Mouse (Mus musculus): ENCODE results near the gene Dcaf4. TPM values are rescaled to one million over a fixed set of nuclear protein-coding genes. Genes with fewer than 3 reads are reported as not detected.

The Dcaf4 gene
- total RNA-seq, 2 experiments from 2014 or later = 28.5 to 36.1 TPM

DNA sequence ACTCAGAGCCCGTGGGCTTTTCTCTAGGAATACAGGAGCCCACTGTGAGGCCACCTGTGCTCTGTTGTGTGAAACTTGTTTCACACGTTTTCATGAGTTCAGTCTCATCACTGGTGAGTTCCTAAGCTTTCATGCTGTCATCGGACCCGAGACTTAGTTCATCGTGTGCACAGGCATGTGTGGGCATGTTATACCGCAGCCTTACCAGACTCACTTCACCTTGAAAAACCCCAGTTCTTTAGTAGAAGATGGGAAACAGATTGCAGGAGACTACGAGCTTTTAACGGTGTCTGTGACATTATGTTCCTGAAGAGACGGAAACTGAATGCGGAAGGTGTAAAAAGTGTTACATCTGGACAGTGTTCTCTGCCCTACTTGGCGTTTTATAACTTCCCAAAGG is 15.2 kb downstream of the Dcaf4 start:
- no peak for DNase-seq (ENCODE audit: low spot score in 2 of 2)

DNA sequence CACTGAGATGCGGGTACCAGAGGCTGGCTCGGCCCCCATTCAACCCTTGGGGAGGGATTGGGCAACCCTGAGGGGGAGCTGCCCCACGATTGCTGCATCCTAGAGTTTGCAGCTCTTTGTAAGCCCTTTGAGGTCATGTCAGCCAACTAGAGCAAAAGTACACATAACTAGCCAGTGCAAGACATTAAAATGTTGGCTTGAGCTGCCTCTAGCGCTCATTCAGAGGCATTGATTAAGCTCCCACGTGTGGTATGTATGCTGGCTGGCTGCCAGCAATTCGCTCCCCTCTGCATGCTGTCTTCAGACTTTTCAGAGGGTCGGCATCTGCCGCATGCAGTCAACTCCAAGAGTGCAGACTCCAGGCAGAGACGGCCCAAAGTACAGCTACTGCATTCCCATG is 15.8 kb downstream of the Dcaf4 start:
- no peak for DNase-seq (ENCODE audit: low spot score in 2 of 2)

DNA sequence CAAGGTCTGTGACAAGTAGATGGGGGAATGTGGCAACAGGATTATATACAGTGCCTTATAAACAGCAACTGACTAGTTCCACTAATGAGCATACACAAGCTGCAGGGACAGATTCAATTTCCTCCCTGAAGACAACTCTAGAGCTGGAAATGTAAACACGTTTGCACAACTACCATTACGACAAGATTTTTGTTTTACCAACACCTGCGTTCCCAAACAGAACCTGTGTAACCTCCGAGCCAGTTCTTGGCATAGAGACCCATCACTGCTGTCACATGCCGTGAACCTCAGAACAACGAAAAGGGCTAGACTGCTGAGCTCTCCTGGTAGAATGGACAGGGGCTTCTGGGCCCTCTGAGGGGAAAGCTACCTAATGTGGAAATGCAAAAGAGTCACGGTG is 23.7 kb downstream of the Dcaf4 start:
- DNase-seq (ENCODE audit: low spot score in 2 of 2) = no peak

DNA sequence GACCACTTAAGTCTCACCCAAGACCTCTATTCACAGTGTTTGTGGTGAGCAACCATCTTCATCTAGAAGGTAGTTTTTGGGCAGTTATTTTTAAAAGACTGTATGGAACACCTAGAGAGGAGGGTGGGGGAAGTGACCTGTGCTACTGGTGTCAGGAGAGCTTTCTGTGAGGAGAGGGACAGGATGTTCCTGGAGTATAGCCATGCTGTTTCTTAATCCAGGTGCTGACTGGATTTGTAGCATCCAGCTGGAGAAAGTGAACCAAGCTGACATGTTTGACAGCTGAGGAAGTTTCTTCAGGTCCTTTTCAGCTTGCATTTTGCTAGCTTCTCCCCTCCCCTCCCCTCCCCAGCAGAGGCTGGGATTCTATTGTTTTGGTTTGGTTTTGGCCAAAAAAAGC is 24.5 kb downstream of the Dcaf4 start:
- no peak for DNase-seq (ENCODE audit: low spot score in 2 of 2)

DNA sequence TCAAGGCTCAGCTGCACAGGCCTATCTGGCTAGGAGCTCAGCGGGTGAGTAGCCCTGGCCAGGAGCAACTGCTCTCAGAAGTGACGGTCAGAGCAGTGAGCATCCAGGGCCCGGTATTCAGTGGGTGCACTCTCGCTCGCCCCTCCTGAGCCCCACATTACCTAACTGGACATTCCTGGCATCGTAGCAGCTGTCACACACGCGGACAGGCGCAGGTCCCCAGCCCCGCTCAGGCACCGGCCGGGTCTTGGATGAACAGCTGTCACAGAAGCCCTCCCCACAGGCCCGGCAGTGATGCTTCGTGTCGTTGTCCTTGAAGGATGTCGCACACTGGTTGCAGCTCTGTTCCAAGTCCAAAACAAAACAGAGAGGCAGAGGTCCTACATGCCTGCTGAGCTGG is 31.0 kb downstream of the Dcaf4 start:
- DNase-seq (ENCODE audit: low spot score in 2 of 2) = no peak

DNA sequence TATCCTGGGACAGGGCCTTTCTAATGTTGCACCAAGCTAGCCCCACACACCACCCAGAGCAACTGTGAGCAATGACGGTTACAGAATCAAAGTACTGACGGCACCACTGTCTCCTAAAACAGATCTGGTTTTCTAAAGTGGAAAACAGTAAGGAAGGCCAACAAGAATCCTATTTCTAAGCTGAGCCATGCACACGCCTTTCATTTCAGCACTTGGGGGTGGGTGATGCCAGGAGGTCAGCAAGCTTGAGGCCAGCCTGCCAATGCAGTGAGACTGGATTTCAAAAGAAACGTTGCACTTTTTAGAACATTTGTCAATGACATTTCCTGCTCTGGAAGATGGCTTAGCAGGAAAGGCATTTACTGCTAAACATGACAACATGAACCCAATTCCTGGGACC is 33.5 kb downstream of the Dcaf4 start:
- no peak for DNase-seq (ENCODE audit: low spot score in 2 of 2)

DNA sequence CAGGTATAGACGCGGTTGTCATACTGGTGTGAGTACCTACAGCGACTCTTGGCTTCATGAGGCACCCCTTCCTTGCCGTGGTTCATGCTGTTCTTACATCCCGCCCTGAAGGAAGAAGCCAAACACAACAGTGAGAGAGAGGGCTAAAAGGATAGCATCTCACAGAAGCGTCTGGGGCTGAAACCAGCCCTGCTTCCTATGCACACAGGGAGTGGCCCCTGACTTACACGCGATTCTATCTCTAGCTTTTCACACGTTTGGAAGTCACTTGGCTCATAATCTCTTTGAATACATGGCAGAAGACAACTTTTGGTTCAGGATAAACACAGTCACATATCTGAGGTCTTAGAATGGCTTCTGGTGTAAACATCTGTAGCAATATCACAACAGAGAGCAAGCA is 35.3 kb downstream of the Dcaf4 start:
- no peak for DNase-seq (ENCODE audit: low spot score in 2 of 2)

DNA sequence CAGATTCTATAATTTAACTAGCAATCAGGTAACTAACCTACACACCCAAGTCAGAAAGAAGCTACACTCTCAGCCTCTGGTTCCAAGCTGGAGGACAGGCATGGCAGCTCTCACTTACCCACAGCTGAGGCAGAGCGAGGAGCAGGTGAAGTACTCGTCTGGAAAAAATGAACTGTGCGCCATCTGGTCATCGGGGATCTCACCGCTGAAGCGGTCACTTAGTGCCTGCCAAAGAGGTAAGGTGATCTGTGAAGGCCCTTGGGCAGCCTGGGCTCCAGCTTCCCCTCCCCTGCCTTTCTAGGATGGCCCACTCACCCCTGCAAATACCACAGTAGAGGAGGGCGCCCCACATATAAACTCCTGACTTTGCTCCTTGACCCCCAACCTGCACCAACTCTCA is 38.2 kb downstream of the Dcaf4 start:
- no peak for DNase-seq (ENCODE audit: low spot score in 2 of 2)

DNA sequence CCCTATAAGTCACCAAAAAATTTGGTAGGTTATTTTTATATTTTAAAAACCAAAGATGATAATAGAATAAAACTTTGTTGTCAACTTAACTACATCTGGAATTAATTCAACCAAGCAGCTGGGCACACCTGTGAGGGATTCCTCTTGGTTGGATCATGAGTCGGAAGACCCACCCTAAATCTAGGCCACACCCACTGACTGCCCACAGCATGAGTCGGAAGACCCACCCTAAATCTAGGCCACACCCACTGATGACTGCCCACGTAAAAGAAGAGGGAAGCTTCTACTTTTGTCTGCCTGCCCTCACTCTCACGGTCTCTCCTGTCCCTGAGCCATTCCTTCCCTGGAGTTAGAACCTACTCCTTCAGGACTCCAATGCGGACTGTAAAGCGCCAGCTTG is 39.9 kb downstream of the Dcaf4 start:
- DNase-seq (ENCODE audit: low spot score in 2 of 2) = no peak

DNA sequence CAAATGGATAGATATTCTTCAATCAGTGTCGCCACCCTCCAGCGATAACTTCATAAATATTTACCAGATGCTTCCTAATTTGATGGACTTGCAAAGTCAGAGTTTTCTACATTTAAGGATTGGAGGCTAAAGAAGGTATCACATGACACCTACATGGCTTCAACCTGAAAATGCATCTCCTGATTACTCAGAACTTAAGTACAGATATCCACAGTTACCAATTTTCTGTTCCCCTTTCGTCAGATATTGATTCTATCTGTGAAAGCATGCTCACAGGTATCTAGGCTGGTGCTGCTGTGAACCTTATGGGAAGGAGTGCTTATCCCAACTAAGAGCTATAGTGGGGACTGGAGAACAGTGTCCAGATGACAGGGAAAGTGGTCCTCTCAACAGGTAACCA is 42.3 kb downstream of the Dcaf4 start:
- DNase-seq (ENCODE audit: low spot score in 2 of 2) = no peak

DNA sequence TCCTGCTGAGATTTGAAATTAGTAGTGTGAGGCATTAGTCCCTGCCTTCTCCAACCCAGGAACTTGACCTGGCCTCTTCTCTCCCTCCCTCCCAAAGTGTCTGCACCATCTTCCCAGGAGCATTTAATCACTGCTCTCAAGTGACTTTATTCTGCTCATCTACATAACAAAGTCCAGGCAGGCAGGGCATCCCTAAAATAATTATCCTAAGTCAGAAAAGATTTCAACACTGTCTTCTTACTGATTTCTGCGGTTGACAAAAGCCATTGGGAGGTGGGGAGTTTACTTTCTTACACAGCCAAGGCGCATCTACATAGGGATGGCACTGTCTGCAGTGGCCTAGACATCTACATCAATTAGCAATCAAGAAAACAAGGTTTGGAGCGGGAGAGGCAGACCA is 49.6 kb downstream of the Dcaf4 start:
- no peak for DNase-seq (ENCODE audit: low spot score in 2 of 2)

DNA sequence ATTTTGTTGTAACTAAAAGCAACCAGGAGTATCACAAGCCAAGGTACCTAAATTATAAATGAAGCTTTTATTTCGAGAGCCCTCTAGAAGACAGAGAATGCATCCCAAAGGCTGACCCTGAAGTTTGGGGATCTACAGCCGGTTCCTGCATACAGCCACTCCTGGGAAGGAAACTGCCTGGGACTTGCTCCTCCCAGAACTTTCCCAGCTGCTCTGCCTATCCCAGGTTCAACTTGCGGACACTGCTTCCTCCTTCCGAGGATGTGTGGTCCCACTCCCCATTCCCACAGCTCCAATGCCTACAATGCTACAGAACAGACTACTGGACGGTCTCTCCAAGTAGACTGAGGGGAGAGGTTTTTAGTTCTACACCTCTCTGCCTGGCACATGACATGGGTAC is 52.5 kb downstream of the Dcaf4 start:
- DNase-seq (ENCODE audit: low spot score in 2 of 2) = no peak

DNA sequence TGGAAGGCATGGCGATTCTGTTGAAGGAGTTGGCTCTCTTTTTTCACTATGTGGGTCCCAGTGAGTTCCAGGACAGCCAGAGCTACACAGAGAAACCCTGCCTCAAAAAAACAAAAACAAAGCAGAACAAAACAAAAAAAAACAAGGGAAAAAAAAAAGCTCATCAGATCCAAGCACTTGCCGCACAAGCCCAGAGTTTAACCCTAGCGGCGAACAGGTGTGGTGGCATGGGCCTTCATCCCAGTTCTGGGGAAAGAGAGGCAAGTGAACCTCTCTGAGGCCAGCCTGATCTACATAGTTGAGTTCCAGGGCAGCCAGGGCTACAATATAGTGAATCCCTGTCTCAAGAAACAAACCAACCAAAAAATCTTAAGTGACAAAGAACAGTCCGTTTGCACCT is 57.2 kb downstream of the Dcaf4 start:
- no peak for DNase-seq (ENCODE audit: low spot score in 2 of 2)

DNA sequence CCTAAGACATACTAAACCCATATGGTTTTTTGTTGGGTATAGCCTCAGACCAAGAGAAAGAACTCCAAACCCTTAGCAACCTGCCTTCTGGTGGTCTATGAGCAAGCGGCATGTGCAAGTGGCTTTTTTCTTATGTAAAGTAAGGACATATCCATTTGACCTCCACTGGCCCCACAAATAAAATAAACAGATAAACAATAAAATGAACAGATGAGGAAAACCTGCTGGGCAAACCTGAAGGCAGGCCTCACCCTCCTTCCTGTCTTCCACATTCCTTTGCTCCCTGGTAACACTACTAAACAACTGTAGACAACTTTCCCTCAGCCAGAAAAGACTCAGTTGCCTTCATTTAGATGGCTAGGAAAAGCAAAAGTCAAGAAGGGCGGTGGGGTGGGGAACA is 58.1 kb downstream of the Dcaf4 start:
- DNase-seq (ENCODE audit: low spot score in 2 of 2) = no peak

DNA sequence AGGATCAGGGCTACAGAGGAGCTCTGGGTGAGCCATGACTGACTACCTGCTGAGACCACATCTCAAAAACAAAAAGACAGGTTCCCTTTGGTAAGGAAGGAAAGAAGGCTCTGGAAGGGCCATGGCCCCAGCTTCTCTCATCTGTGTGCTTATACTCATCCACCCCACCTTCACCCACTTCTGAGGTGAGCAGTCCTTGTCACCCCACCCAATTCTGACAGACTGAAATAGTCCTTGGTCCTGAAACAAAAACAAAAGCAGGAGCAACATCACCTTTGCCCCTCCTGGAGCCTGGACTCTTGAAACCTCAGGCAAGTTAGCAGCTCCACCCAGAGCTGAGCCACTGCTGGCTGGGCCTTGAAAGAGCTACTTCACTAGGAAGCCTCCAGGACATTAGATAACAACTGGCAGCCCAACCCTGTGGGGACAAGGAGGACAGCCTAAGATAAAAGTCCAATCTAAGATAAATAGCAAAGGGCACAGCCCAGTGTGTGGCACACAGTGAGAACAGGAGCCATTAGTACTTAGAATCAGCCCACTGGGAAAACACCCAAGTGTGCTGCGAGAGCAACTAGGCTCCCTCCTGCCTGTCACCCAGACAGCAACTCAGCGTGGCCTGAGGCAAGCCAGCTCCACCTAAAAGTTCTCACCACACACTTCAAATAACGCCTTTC is 58.8 kb downstream of the Dcaf4 start:
- no peak for DNase-seq (ENCODE audit: low spot score in 2 of 2)

DNA sequence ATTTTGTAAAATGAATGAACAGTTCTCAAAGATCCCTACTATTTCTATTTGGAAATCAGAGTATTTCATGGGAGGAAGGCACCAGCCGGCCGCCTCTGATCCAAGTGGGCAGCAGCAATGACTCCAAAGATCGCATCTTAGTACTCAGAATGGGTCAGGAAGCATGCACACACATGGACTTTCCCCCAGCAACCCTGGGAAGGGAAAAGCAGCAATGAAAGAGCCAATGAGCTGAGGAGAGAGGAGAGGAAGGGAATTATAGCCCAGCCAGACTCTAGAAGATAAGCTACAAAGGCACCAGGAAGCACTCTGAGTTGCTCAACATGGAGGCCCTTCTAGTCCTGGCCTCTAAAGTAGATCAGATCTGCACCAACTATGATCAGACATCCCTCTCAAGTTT is 60.0 kb downstream of the Dcaf4 start:
- DNase-seq (ENCODE audit: low spot score in 2 of 2) = no peak

DNA sequence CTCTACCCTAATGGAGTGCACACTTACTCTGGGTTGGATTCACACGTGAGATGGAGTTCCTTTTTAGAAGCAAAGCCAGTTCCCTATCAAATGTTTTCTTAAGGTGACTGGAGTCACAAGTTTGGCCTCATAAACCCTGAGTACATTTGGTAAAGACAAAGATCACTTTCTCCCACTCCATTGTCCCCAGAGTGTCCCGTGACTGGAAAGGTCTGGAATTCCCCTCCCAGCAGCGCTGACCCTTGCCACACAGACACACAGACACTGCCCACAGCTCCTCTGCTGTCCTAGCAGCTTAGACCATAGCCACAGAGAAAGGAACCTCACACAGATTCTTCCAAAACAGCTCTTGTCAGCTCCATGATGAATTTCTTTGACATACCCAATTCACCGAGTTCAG is 61.8 kb downstream of the Dcaf4 start:
- no peak for DNase-seq (ENCODE audit: low spot score in 2 of 2)

DNA sequence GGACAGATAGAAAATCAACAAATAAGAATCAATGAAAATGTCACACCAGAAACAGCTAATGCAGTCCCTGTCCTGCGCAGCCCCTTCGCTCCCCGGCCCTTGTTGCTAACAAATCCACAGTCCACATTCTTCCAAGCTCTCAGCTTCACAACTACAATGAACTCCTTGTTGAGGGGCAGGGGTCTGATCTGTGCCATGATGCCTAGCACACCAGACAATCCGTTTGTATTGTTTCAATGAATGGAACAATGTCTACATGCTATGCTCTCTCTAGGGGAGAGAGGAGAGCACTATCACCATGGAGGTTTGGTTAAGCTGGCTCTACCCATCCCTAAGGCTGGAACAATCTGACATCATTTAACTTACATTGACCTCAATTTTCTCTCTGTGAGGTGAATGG is 62.5 kb downstream of the Dcaf4 start:
- no peak for DNase-seq (ENCODE audit: low spot score in 2 of 2)

DNA sequence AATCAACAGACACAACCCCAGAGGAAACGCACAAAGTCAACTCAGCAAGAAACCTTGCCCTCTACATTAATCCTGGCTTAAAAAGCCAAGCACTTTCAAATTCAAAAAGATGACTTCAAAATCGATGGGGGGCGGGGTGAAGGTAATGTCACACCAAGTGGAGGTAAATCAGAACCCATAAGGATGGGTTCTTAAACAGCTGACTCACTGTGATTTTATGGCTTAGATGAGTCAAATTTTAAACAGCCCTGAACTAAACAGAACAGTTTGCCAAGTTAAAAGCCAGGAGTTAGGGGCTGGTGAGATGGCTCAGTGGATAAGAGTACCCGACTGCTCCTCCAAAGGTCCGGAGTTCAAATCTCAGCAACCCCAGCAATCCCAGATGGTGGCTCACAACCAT is 66.4 kb downstream of the Dcaf4 start:
- no peak for DNase-seq (ENCODE audit: low spot score in 2 of 2)

Other genes starting within 250 kb of the Dcaf4 start
- 1 to 10 TPM; 7.3 to 7.7 TPM for gene Dpf3, start 32.8 kb upstream of the Dcaf4 start, total RNA-seq (2021)
- 10 to 100 TPM; 28.7 to 37.1 TPM for gene Zfyve1, start 76.8 kb downstream of the Dcaf4 start, total RNA-seq (2021)
- gene Rbm25, start 110.8 kb downstream of the Dcaf4 start, total RNA-seq (2021) = 10 to 100 TPM; 76.5 to 89.7 TPM
- gene Psen1, start 167.7 kb downstream of the Dcaf4 start, total RNA-seq (2021) = 10 to 100 TPM; 56.4 to 67.8 TPM
- gene Papln, start 243.2 kb downstream of the Dcaf4 start, total RNA-seq (2021) = 1 to 10 TPM; 2.3 to 2.8 TPM